In the genomic region with DNA sequence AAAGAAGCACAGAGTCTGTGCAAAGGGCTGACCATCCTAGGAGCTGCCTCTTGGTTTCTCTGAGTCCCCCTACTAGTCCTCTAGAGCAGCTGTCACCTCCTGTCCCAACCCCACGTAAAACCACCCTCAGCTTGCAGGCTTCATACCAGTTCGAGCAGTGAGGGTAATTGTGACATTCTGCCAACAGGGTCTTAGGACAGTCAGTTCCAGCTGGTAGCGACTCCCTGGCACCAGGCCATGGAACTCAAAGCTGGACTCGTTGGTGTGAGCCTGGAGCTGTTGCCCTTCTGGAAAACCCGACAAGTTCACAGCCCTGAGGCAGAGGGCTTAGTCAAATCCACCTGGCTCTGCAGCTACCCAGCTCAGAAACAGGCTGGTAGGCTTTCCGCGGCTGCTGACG, we compare ENCODE assay signal across 11 mouse cellular contexts. TPM values are rescaled to one million over a fixed set of nuclear protein-coding genes. Genes with fewer than 3 reads are reported as not detected.
DNase-seq lines count a peak whose midpoint lies in the region; ATAC-seq and TF ChIP-seq lines count a peak whose summit lies in the region.
"Had no signal": no experiment of that assay in that cellular context is flagged by ENCODE, and none has a peak within 500 bp of the region (broad histone marks: within the 10 kb centered on the region; RNA-seq: fewer than 3 reads in every experiment).

No protein-coding gene starts in this region.

- no peak for DNase-seq in frontal cortex, postnatal 14 days (ENCODE audit: low spot score in 2 of 2)
- DNase-seq in lung, postnatal 14 days = peak; percentile 44
- no peak for DNase-seq in lung, adult 2 months
- DNase-seq in urinary bladder, postnatal 10 days (ENCODE audit: low spot score) = no peak
- DNase-seq: liver, postnatal 0 days had no signal

- ATAC-seq in frontal cortex, adult (ENCODE audit: low TSS enrichment) = peak; percentile 18; the same call in 1 of the 2 replicates
- ATAC-seq in embryonic facial prominence, embryonic 12.5 days (ENCODE audit: insufficient number of reproducible peaks, insufficient read depth, low FRiP score, low TSS enrichment) = no peak
- no peak for ATAC-seq in limb, embryonic 13.5 days (ENCODE audit: low FRiP score, low read depth)
- no peak for ATAC-seq in CD4-positive, CD25-positive, alpha-beta regulatory T cell, adult 4 months
- ATAC-seq: liver, postnatal 0 days had no signal

- no peaks in the 10 kb centered on the region; the same call in 1 of the 2 replicates for H3K4me1 ChIP-seq in lung, adult 2 months (ENCODE audit: control insufficient read depth, insufficient read depth, low read length)
- H3K4me1 ChIP-seq in embryonic facial prominence, embryonic 12.5 days = peaks cover 45% of the 10 kb centered on the region
- H3K4me1 ChIP-seq in limb, embryonic 13.5 days = peaks cover 43% of the 10 kb centered on the region

- no peaks in the 10 kb centered on the region for H3K36me3 ChIP-seq in embryonic facial prominence, embryonic 12.5 days
- H3K36me3 ChIP-seq in limb, embryonic 13.5 days = no peaks in the 10 kb centered on the region
- H3K36me3 ChIP-seq: heart, embryonic 12.5 days; stomach, embryonic 15.5 days had no signal

- H3K4me3 ChIP-seq in lung, adult 2 months (replicated peaks; ENCODE audit: extremely low read depth, low read depth, low read length) = no peak overlapping the region
- no peak overlapping the region for H3K4me3 ChIP-seq in embryonic facial prominence, embryonic 12.5 days
- H3K4me3 ChIP-seq in limb, embryonic 13.5 days = no peak overlapping the region
- H3K4me3 ChIP-seq: heart, embryonic 12.5 days; stomach, embryonic 15.5 days had no signal

- TF ChIP-seq CTCF in lung, adult 2 months (IDR thresholded peaks at IDR 0.05; ENCODE audit: insufficient read depth, low read length) = no peak

- no peak overlapping the region for H3K9ac ChIP-seq in embryonic facial prominence, embryonic 12.5 days
- H3K9ac ChIP-seq in limb, embryonic 13.5 days = peak overlapping the region; percentile 48; the same call in 1 of the 2 replicates
- H3K9ac ChIP-seq: heart, embryonic 12.5 days; liver, postnatal 0 days; stomach, embryonic 15.5 days had no signal

- peaks cover 8% of the 10 kb centered on the region; the same call in 1 of the 2 replicates for H3K27me3 ChIP-seq in embryonic facial prominence, embryonic 12.5 days
- H3K27me3 ChIP-seq in limb, embryonic 13.5 days = peaks cover 12% of the 10 kb centered on the region

- 45% methylated on average over 8 of the region's 8 CpGs for WGBS in lung, adult 2 months
- 51% methylated on average over 8 of the region's 8 CpGs for WGBS in embryonic facial prominence, embryonic 12.5 days
- 37% methylated on average over 8 of the region's 8 CpGs for WGBS in limb, embryonic 13.5 days

- H3K4me2 ChIP-seq in embryonic facial prominence, embryonic 12.5 days (replicated peaks) = peak overlapping the region; percentile 23; the same call in 1 of the 2 replicates
- peak overlapping the region; percentile 31 for H3K4me2 ChIP-seq in limb, embryonic 13.5 days (replicated peaks)
- H3K4me2 ChIP-seq: heart, embryonic 12.5 days; stomach, embryonic 15.5 days had no signal

- H3K27ac ChIP-seq in embryonic facial prominence, embryonic 12.5 days = peak overlapping the region; percentile 86
- H3K27ac ChIP-seq in limb, embryonic 13.5 days = peak overlapping the region; percentile 72
- H3K27ac ChIP-seq: stomach, embryonic 15.5 days had no signal

- no peaks in the 10 kb centered on the region for H3K9me3 ChIP-seq in embryonic facial prominence, embryonic 12.5 days
- no peaks in the 10 kb centered on the region for H3K9me3 ChIP-seq in limb, embryonic 13.5 days
- H3K9me3 ChIP-seq: heart, embryonic 12.5 days; stomach, embryonic 15.5 days had no signal

- no peak for TF ChIP-seq POLR2A in lung, adult 2 months (IDR thresholded peaks at IDR 0.05; ENCODE audit: borderline replicate concordance, extremely low read depth, low read depth, low read length)

RNA-seq across cellular contexts. Expression of a gene that starts 6.5 kb away (rescaled TPM):
- polyA plus RNA-seq in lung, adult 2 months (2012; rRNA removed) = 6.9 and 7.3 TPM in 2 replicates
- 1.4 and 1.7 TPM in 2 replicates for polyA plus RNA-seq in embryonic facial prominence, embryonic 12.5 days (2016; fragmentation: Nextera tagmentation; extraction: Ambion mirVana)
- 2.3 TPM in 2 replicates for polyA plus RNA-seq in limb, embryonic 13.5 days (2015; fragmentation: Nextera tagmentation; extraction: Ambion mirVana)
- polyA plus RNA-seq in CD4-positive, CD25-positive, alpha-beta regulatory T cell, adult 4 months (2017; shearing (Covaris generic)) = 100 to 1,000 TPM; 166 to 302 TPM

RNA-seq across cellular contexts. Expression of a gene that starts 20.6 kb away (rescaled TPM):
- 66.5 and 84.7 TPM in 2 replicates for polyA plus RNA-seq in lung, adult 2 months (2012; rRNA removed)
- polyA plus RNA-seq in embryonic facial prominence, embryonic 12.5 days (2016; fragmentation: Nextera tagmentation; extraction: Ambion mirVana) = 78.6 and 81.2 TPM in 2 replicates
- polyA plus RNA-seq in limb, embryonic 13.5 days (2015; fragmentation: Nextera tagmentation; extraction: Ambion mirVana) = 61.8 and 67.1 TPM in 2 replicates
- polyA plus RNA-seq in CD4-positive, CD25-positive, alpha-beta regulatory T cell, adult 4 months (2017; shearing (Covaris generic)) = 10 to 100 TPM; 11.5 to 13.8 TPM

RNA-seq across cellular contexts. Expression of a gene that starts 20.9 kb away (rescaled TPM):
- polyA plus RNA-seq in lung, adult 2 months (2012; rRNA removed) = 4.1 and 4.7 TPM in 2 replicates
- polyA plus RNA-seq in embryonic facial prominence, embryonic 12.5 days (2016; fragmentation: Nextera tagmentation; extraction: Ambion mirVana) = 3.5 and 3.9 TPM in 2 replicates
- polyA plus RNA-seq in limb, embryonic 13.5 days (2015; fragmentation: Nextera tagmentation; extraction: Ambion mirVana) = 2.7 and 2.8 TPM in 2 replicates
- under 1 TPM in 1 of 2 experiments, not detected in 1; 0.08 TPM for polyA plus RNA-seq in CD4-positive, CD25-positive, alpha-beta regulatory T cell, adult 4 months (2017; shearing (Covaris generic))

RNA-seq across cellular contexts. Expression of a gene that starts 41.5 kb away (rescaled TPM):
- 0.95 and 2.0 TPM in 2 replicates for polyA plus RNA-seq in lung, adult 2 months (2012; rRNA removed)
- polyA plus RNA-seq in embryonic facial prominence, embryonic 12.5 days (2016; fragmentation: Nextera tagmentation; extraction: Ambion mirVana) = not detected in 2 replicates
- polyA plus RNA-seq in limb, embryonic 13.5 days (2015; fragmentation: Nextera tagmentation; extraction: Ambion mirVana) = 0.06 TPM in 1 of 2 replicates, not detected in the other
- not detected for polyA plus RNA-seq in CD4-positive, CD25-positive, alpha-beta regulatory T cell, adult 4 months (2017; shearing (Covaris generic))
- polyA plus RNA-seq: heart, embryonic 12.5 days; liver, postnatal 0 days had no signal

Comparison
In these comparisons a context has a peak if more than half of its experiments do, and no peak if none do; other contexts are left out.
1. RNA of a gene that starts 6.5 kb away (polyA plus RNA-seq): 166 to 302 TPM in CD4-positive, CD25-positive, alpha-beta regulatory T cell, adult 4 months; 6.9 to 7.3 TPM in lung, adult 2 months, 2.3 TPM in limb, embryonic 13.5 days and 1.4 to 1.7 TPM in embryonic facial prominence, embryonic 12.5 days; every median in the first group is over 10 times any median in the second.